Mouse (Mus musculus) gonadal fat pad, adult 2 months (tissue): ENCODE measurements at regions not wholly inside any gene's neighbourhood (a gene's known extent, or its start where the extent isn't known, plus 50 kb on each side); places are given as distances from the start of the nearest gene placed in this dataset.
A peak's percentile ranks its signal among the peaks of the same experiment; 100 is the strongest.

Source experiments
- DNase-seq: peaks from one replicate; pipeline ENCODE4 v3.0.0-alpha.2; 2012; ENCODE audit warnings: low read depth

- no peak for DNase-seq
Measured at GRCm38 (mm10) chr2:78095536-78095935, 149.4 kb upstream of the Cwc22 start.

- no peak for DNase-seq
Measured at GRCm38 (mm10) chr2:78094921-78095320, 148.7 kb upstream of the Cwc22 start.

DNA sequence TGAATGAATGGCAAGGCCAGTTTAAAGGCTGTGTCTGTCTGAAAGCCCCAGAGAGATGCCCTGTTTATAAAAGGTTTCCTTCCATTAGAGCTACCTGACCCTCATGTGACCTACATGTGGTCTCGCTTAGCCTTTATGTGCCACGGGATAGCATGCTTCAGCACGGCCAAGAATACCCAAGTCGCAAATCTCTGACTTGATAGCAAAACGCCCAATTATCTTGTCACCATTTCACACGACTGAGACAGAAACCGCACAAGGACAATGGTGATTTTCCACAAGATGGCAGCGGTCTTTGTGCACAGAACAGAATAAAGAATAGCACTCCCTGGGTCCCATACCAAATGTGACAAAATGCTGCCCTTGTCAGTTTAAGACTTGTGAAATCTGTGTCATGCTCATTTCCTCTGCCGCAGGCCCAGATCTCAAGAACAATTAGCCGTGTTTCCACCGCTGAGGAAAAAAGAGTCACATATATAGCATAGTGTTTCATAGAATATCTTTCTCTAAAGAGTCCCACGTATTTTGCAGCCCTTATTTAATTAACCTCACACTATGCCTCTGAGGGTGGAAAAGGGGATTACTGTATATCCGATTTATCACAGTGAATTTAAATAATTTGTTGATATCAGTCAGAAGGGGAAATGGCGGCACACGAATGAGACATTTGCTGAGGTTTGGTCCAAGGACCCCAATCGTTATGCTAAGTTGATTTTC is 118.3 kb upstream of the Cwc22 start:
- DNase-seq, result no peak

GRCm38 (mm10) chr2:78059801-78060416 is 113.7 kb upstream of the Cwc22 start:
- DNase-seq, result no peak

GRCm38 (mm10) chr2:78058988-78059387 is 112.8 kb upstream of the Cwc22 start:
- DNase-seq, result no peak

DNA sequence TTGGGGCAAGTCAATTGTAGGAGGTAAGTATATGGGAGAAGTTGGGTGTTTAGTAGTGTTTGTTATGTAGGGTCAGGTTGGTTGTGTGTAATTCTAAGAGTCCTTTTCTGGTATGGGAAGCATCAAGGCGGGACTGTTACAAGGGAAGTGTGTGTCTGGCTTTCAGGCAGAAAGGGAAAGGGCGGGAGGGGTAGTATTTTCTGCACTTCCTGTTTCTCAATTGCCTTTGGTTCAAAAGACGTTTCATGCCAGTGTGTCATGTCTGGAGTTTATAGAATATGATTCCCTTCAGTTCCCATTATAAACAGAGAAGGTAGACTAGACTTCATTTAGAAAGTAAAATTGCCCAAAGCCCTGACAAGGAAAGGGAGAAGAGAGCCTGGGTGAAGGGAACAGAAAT is 107.7 kb upstream of the Cwc22 start:
- no peak for DNase-seq

DNA sequence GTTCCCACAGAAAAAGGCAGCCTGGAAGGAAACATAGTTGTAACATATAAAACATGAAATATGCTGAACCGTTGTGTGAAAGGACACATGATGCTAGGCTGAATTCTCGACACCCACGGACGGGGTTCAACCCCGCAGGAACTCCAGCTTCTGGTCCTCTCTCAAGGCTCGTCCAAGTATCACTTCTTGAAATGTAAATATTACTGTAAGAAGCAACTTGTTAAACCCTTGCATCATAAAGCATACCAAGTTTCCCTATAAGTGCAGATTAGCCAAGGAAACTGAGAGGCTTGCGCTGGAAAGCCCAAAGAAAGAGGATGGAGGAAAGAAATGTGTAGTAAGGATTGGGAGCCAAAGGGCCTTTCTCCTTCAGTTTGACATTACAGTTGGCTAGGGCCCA is 104.4 kb upstream of the Cwc22 start:
- DNase-seq, result no peak

GRCm38 (mm10) chr2:78049248-78049874 is 103.2 kb upstream of the Cwc22 start:
- DNase-seq, result peak; percentile 31

DNA sequence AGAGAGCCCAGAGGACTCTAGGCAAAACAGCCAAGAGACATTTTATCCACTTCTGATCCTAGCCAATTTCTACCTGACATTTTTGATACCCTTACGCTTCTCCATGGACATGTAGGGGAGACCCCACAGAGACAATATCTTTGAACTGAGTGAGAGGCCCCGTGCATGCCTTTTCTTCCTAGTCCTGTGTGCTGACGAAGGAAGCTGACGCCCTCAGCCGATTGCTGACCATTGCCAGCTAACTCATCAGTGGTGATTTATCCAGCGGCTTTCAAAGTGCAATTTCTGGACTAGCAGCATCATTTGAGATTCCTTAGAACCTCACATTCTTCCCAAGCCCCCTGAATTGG is 102.5 kb upstream of the Cwc22 start:
- no peak for DNase-seq

- DNase-seq, result peak; percentile 27
Measured at GRCm38 (mm10) chr2:78048030-78048705, 102.0 kb upstream of the Cwc22 start.

DNA sequence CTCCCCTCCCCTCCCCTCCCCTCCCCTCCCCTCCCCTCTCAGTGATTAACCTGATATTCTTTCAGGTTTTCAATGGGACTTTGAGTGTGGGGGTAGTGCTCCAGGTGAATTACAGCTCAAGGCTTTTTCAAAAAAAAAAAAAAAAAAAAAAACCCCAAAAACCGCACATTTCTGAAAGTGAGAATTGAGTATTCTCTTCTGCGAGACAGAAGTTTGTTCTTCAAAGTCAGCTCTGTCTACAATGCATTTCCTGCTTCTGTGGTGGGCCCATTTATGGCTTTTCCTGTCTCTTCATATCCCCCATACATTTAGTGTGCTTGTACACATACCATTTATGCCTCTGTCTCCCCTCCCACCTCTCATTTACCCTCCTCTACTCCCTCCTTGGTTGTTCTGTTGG is 81.1 kb upstream of the Cwc22 start:
- no peak for DNase-seq

GRCm38 (mm10) chr2:78026808-78027207 is 80.6 kb upstream of the Cwc22 start:
- DNase-seq, result no peak

DNA sequence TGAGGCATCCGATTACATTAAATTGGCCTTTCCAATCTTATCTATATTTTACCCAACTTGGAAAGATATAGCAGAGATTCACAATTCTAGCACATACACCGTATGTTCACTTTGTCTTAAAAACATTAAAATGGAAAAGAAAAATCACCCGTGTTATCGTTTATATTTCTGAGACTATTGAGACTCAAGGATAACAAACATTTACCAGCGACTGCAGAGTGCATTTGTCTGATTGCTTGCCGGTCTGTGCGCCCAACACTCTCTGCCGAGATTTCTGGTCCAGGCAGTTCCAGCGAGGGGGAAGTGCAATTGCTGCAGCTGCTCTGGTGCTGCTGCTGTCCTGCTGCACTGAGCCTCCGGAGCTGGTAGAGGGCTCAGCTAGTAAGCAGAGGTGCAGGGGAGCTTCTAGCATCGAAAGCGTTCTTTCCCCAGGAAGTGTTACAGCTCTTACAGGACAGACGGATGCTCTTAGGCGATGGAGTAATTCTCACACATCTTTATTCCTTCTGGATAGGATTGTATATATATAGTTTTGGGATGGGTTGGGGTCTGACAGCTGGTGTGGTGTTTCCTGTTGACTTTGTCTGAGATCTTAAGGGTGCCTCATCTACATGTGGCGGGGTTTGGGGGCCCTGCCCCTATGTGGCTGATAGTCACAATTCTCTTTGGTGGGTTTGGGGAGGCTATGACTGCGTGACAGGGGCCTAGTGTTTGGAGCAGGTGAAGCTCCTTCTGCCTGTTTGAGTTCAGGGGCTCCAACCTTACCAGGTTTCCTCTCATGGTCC is 79.7 kb upstream of the Cwc22 start:
- DNase-seq, result no peak

DNA sequence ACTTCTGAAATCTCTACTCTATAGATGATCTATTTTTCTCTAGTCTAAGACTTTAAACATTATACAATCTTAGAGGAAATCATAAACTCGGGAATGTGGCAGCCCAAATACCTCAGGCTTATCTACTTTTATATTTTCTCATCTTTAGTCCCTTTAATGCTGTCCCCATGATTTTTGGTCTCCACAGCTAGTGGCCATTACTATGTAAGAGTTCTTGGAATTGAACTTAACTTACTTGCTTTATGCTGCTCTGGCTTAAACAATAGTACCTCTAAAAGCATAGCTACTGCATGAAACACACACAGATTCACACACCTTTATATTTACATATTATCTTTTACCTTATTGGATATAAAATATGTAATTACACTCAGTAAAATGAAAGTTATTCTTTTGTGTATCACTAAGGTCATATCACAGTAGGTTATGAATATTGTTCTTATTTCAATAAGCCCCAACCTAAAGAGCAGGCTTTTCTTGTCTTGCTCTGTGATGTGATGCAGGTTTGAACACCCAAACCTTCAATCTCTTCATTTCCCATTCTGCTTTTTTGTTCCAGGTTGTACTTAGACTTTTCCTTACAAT is 78.9 kb upstream of the Cwc22 start:
- no peak for DNase-seq

GRCm38 (mm10) chr2:78023916-78024685 is 77.9 kb upstream of the Cwc22 start:
- DNase-seq, result no peak

DNA sequence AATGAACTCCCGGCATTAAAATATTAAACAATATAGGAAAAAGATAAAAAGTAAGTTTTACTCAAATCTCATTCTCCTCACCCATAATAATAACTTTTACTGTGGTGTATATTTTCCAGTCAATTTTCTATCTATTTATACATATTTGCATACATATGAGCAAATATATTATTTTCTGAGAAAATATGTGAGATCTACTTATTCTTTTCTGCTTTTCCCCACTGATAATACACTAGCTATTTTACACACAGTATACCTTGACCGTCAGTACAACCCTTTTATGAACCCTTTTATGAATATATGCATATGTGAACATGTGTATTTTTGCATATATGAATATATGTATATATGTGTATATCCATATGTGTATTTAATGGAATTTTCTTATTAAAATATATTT is 77.2 kb upstream of the Cwc22 start:
- no peak for DNase-seq

GRCm38 (mm10) chr2:78022756-78023155 is 76.6 kb upstream of the Cwc22 start:
- no peak for DNase-seq

DNA sequence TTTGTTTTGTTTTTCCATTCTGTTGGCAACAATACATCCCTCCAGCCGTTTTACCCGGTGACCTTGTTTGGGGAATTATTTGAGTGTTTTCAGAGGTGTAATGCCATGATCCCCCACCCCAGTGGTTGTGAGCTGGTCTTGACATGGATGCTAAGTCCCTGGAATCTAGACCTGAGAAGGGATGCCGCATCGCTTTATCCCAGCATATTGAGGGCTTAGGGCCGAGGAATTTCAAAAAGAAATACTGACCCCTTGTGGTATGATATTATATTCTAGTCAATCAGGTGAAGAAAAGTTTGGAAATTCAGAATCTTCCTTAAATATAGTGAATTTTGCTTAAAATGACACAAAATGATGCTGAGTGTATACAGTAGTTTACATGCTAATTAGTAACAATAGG is 75.7 kb upstream of the Cwc22 start:
- no peak for DNase-seq

GRCm38 (mm10) chr2:78021356-78021900 is 75.3 kb upstream of the Cwc22 start:
- no peak for DNase-seq

DNA sequence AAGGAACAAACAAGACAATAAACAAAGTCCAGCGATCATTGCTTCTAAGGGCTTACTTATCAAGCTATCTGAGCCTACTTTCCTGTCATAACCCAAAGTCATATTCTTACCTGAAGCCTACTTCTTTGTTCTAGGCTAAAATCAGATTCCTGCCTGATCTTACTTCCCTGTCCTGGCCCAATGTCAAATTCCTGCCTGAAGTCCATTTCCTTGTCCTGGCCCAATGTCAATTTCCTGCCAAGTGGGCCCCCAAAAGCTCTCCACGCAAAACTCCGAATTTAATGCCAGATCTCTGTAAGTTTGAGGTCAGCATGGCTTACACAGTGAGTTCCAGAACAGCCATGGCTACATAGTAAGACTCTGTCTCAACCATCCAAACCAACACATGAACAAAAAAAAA is 74.3 kb upstream of the Cwc22 start:
- DNase-seq, result no peak

GRCm38 (mm10) chr2:78019916-78020315 is 73.7 kb upstream of the Cwc22 start:
- DNase-seq, result no peak
